Mouse (Mus musculus): Measurements from ENCODE around the gene Kank1.

The Kank1 gene

GRCm38 (mm10) chr19:25253628-25254027 is 16.9 kb downstream of the Kank1 start:
- no peak for DNase-seq

GRCm38 (mm10) chr19:25258321-25258720 is 21.5 kb downstream of the Kank1 start:
- no peak for DNase-seq

GRCm38 (mm10) chr19:25266181-25266580 is 29.4 kb downstream of the Kank1 start:
- DNase-seq = no peak

- no peak for DNase-seq
These were observed 30.5 kb downstream of the Kank1 start for GRCm38 (mm10) chr19:25267247-25267646.

- DNase-seq = peak; percentile 17
These were observed 31.8 kb downstream of the Kank1 start for GRCm38 (mm10) chr19:25268532-25268931.

- no peak for DNase-seq
These were observed 34.8 kb downstream of the Kank1 start for GRCm38 (mm10) chr19:25271591-25271990.

- no peak for DNase-seq
These were observed 36.4 kb downstream of the Kank1 start for GRCm38 (mm10) chr19:25273179-25273578.

GRCm38 (mm10) chr19:25276600-25277395 is 40.0 kb downstream of the Kank1 start:
- no peak for DNase-seq

GRCm38 (mm10) chr19:25277761-25278160 is 41.0 kb downstream of the Kank1 start:
- DNase-seq = no peak

GRCm38 (mm10) chr19:25279603-25280002 is 42.8 kb downstream of the Kank1 start:
- DNase-seq = no peak

- no peak for DNase-seq
These were observed 46.9 kb downstream of the Kank1 start for GRCm38 (mm10) chr19:25283665-25284064.

GRCm38 (mm10) chr19:25285756-25286538 is 49.2 kb downstream of the Kank1 start:
- DNase-seq = peak; percentile 8

- DNase-seq = no peak
These were observed 54.3 kb downstream of the Kank1 start for GRCm38 (mm10) chr19:25290991-25291520.

GRCm38 (mm10) chr19:25295207-25295606 is 58.4 kb downstream of the Kank1 start:
- DNase-seq = no peak

- no peak for DNase-seq
These were observed 60.5 kb downstream of the Kank1 start for GRCm38 (mm10) chr19:25297269-25297668.

GRCm38 (mm10) chr19:25299852-25300670 is 63.3 kb downstream of the Kank1 start:
- DNase-seq = no peak

- DNase-seq = no peak
These were observed 64.4 kb downstream of the Kank1 start for GRCm38 (mm10) chr19:25301189-25301588.

GRCm38 (mm10) chr19:25306277-25306676 is 69.5 kb downstream of the Kank1 start:
- no peak for DNase-seq

GRCm38 (mm10) chr19:25308156-25308555 is 71.4 kb downstream of the Kank1 start:
- no peak for DNase-seq

GRCm38 (mm10) chr19:25308763-25309162 is 72.0 kb downstream of the Kank1 start:
- no peak for DNase-seq

GRCm38 (mm10) chr19:25310989-25311388 is 74.2 kb downstream of the Kank1 start:
- no peak for DNase-seq

- DNase-seq = no peak
These were observed 74.9 kb downstream of the Kank1 start for GRCm38 (mm10) chr19:25311626-25312025.

- no peak for DNase-seq
These were observed 78.7 kb downstream of the Kank1 start for GRCm38 (mm10) chr19:25315458-25315889.

Measured in cerebellum, adult 11 months (tissue).